Mouse (Mus musculus) skeletal muscle tissue, adult 2 months (tissue): ENCODE data around the gene Tsfm.

Source experiments
- DNase-seq: peaks from one replicate; pipeline ENCODE4 v3.0.0-alpha.2; 2012; ENCODE audit warnings: low read depth, low spot score

The Tsfm gene

DNA sequence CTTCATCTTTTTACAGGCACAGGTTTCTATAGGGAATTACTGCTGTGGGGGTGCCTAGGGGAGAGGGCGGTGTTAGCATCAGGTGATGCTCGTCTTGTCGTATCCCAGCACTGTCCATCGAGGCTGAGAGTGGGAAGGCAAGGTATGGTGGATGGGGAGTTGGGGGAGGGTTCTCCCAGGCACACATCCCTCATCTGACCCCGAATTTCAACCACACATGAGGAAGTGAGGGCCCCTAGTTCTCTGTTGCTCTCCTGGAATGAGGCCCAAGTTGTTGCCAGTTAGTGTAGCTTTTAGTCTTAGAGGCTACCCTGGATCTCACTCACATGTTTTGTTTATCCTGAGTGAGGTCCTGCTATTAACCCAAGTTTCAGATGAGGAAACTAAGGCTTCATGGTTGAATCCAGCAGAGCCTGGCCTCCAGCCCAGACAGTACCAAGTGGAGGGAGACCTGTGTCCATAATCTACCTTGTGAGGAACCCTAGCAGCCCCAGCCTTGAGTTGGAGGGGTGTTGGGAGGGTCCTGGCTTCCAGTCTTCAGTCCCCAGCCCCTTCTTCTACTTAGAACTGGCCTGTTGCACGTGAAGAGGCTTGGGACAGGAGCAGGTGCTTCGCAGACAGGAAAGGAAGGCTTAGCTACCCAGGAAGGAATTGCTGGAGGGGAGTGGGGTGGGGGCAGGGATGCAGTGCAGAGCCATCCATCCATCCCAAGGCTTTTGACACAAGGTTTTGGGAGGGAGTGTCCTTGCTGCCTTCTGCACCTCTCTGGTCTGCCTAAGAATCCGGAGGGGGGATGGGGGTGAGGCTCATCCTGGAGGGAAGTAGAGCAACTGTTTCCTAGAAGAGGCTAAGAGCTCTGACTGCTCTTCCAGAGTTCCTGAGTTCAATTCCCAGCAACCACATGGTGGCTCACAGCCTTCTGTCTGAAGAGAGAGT lies 43.2 kb downstream of the Tsfm start:
- no peak for DNase-seq

GRCm38 (mm10) chr10:126986541-126986961 lies 44.1 kb downstream of the Tsfm start:
- peak; percentile 92 for DNase-seq

GRCm38 (mm10) chr10:126985579-126985978 lies 45.1 kb downstream of the Tsfm start:
- DNase-seq, result no peak

GRCm38 (mm10) chr10:126985127-126985526 lies 45.5 kb downstream of the Tsfm start:
- DNase-seq, result no peak

DNA sequence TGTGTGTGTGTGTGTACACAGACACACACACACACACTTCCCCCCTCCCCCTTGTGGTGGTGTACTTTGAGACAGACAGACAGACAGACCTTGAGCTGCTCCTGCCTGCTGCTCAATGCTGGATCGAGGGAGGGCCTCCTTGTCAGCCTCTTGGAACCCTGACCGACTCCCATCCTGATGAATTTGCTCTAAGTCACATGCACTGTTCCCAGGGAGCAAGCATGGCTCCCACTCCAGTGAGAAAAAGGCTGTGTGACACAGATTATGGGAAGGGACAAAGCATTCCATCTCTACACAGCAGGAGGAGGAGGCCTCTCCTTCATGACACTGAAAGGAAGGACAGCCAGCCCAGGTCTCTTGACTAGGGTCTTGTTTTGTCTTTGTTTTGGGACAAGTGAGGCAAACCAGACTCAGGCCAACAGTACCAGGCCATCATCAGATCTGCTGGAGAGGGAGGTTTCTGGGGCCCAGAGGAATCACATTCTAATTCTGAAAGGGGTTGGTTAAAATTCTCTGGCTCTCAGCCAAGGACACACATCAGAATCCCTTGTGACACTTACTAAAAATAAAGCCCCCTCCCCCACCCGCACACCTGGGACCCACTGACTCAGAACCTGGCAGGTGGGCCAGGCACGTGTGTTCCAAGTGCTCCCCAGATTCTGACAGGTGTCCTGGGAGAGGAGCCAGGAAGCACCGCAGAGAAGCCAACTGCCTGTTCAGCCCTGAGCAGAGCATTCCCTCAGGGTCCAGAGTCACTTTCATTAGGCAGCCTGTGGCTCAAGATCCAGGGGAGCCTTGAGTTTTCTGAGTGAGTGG lies 46.2 kb downstream of the Tsfm start:
- no peak for DNase-seq

DNA sequence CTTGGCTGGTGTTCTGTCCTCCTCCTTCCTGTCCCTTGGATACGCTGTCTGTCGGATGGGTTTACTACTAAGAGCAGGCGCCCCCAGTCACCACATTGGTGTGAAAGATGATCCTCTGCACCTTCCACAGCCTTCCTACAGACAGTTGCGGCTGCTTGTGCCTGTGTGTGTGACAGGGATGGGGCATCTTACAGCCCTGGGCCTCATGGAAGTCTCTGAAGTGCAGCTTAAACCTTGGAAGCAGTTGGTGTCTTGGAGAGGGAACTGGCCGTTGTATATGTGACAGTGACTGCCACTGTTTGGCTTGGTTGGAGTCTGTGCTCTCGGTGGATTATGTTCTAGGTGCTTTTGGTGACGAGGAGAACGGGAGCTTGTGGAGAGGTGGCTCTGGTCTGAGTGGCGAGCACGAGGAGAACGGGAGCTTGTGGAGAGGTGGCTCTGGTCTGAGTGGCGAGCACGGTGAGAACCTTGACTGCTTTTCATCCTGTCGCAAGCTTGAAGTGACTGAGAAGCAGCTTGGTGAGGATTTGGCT lies 47.4 kb downstream of the Tsfm start:
- no peak for DNase-seq

DNA sequence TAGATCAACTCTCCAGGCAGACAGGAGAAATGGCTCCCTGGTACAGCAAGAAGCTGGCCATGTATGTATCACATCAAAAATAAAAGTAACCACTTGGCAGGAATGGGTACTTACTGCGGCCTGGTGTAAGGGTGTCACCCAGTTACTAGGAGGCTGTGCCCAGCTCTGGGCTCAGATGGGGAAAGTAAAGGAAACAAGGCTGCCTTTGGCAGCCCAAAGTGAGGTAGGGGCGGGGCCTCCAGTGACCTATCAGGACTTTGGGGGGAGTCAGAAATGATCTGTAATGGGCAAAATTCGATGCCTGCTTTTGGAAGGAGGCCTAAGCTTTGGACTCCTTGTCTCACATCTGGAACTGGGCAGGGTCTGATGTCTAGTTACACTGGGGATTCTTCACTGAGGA lies 48.9 kb downstream of the Tsfm start:
- no peak for DNase-seq

GRCm38 (mm10) chr10:126980933-126981530 lies 49.6 kb downstream of the Tsfm start:
- peak; percentile 77 for DNase-seq

DNA sequence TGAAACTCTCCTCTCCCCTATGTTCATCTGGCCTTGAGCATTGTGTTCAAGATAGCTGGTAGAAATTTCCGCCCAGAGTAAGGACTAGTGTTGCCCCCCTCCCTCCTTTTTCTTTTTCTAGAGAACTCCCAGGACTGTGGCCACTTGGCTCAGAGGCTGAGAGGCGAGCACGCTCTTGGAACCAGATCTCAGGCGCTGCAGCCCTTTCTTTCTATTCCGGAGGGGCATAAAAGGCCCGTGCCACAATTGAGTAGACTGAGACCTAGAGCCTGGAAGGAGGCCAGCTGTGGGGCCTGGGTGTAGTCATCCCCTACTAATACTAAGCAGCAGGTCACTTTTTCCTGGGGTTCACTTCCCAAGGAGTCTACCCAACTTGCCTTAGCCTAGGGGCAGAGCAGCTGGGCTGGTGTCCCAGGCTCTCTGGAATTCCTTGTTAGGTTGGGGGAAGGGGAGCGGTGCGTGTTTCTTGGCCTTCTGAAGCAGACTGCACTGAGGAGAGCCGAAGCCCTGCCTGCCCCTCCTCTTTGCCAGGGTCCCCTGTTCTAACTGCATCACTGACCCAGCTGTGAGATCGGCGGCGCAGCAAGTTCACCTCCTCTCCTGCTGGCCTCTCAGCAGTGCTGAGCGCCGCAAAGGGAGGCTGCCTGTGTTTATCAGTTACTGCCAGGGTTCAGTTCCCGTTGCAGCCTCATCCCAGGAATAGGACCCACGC lies 50.3 kb downstream of the Tsfm start:
- DNase-seq, result no peak

DNA sequence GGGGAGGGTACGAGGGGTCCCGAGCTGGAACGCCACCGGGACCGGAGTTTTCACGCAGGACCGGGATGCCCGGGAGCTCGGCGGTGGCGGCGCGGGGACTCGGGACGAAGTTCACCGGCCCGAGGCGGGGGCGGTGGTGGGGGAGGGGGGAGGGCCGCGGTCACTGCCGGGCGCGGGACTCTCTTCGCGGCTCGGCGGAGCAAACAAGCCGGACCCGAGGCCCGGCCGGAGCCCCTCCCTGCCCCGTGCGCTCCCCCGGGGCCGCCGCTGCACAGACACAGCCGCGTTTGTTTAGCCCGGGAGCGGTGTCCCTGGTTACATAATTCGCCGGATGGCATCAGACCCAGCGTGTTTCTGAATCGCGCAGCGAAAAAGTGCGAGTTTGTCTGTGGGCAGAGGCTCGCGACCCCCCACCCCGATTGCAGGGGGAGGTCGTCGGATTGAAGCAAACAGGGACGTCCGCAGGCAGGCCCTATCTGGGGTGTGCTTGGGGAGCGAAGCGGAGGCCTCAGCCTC lies 50.9 kb downstream of the Tsfm start:
- no peak for DNase-seq

- no peak for DNase-seq
These were observed 51.5 kb downstream of the Tsfm start for GRCm38 (mm10) chr10:126979121-126979635.

GRCm38 (mm10) chr10:126978277-126978994 lies 52.2 kb downstream of the Tsfm start, which contains the start of gene Ctdsp2:
Gene Ctdsp2, plus strand, starts transcription at chr10:126978717.
- peak; percentile 100 for DNase-seq

GRCm38 (mm10) chr10:126977076-126977475 lies 53.6 kb downstream of the Tsfm start:
- DNase-seq, result no peak

DNA sequence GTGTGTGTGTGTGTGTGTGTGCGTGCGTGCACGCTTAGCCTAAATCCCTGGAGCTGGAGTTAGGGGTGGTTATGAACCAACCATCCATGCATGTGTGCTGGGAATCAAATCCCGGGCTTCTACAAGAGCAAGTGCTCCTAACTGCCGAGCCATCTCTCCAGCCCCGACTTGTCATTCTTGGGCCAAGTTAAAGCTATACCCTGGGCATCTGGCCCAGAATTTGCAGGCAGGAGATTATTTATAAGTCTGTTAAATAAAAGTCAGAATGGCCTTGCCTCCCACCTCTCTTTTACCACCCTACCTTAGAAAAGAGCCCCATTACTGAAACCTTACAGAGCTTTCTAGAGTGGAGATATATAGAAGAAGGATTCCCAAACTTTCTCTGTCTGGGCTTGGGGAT lies 54.9 kb downstream of the Tsfm start:
- DNase-seq, result no peak

- DNase-seq, result no peak
These were observed 57.7 kb downstream of the Tsfm start for GRCm38 (mm10) chr10:126972988-126973387.

GRCm38 (mm10) chr10:126972051-126972725 lies 58.5 kb downstream of the Tsfm start:
- DNase-seq, result peak; percentile 81

- no peak for DNase-seq
These were observed 59.1 kb downstream of the Tsfm start for GRCm38 (mm10) chr10:126971363-126972050.

GRCm38 (mm10) chr10:126963821-126964220 lies 66.8 kb downstream of the Tsfm start:
- DNase-seq, result no peak

DNA sequence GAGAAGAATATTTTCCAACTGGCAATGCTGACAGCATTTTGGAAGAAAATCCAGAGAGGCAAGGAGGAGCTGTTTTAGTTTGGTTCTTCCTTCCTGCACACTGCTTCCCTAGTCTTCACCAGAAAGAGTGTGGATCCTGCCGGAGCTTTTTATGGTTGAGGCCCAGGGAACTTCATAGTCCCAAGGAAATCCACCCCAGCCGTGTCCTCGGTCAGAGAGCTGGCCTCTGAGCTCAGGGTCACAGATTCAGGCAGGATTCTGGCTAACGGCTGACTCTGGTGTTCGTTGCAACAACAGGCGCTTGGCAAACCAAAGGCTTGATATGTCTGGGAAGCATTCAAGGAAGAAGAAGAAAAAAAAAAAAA lies 67.7 kb downstream of the Tsfm start:
- DNase-seq, result no peak
